ENCODE assay signal across 8 mouse cellular contexts in the genomic region with DNA sequence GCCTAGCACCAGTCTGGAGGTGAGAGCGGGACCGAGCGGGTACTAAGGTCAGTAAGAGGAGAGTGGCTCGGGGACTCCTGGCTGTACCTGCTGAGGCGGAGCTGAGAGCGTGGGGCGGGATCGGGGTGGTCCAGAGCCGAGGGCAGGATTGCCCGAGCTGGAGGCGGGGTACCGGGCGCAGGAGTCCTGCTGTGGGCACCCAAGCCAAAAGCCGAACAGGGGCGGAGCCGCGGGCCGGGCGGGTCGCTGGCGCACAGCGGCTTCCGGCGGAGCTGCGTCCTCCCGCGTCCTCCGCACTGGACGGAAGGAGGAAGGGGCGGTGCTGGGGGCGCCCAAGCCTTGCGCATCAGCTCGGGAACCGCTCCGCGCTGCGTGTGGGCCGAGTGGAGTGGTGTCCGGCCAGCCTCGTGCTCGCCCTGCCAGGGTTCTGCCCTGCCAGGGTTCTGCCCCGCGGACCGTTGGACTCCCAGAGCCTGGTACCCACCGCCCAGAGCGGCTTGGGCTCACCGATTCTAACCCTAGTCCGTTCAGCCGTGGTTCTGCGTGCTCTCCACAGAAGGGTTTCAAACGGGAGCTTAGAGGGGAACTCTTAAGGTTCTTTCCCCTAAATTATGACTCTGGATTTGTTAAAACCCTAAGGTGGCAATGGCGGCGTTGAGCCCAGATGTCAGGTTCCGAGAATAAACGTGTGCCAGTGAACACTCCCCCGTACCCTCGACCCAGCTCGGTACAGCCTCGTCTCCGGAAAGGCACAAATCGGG. TPM values are rescaled to one million over a fixed set of nuclear protein-coding genes. Genes with fewer than 3 reads are reported as not detected.
DNase-seq lines count a peak whose midpoint lies in the region; ATAC-seq and TF ChIP-seq lines count a peak whose summit lies in the region.

A gene (minus strand): TSS at position 262 of the 761 bp plus-strand sequence.

- H3K9me3 ChIP-seq in embryonic facial prominence, embryonic 14.5 days (ENCODE audit: control insufficient read depth, low read length) = no peaks in the 10 kb centered on the region
- no peaks in the 10 kb centered on the region for H3K9me3 ChIP-seq in limb, embryonic 14.5 days (ENCODE audit: control insufficient read depth, low read length)
- no peaks in the 10 kb centered on the region for H3K9me3 ChIP-seq in midbrain, postnatal 0 days (ENCODE audit: low read length)

- peak within 1 kb of the TSS; percentile 73 for H3K4me2 ChIP-seq in embryonic facial prominence, embryonic 14.5 days (ENCODE audit: low read depth, low read length)
- H3K4me2 ChIP-seq in limb, embryonic 14.5 days (replicated peaks; ENCODE audit: low read depth, low read length, severe bottlenecking) = peak within 1 kb of the TSS; percentile 58
- H3K4me2 ChIP-seq in midbrain, postnatal 0 days (ENCODE audit: low read depth, low read length, poor library complexity, severe bottlenecking) = peak within 1 kb of the TSS; percentile 74

- H3K4me3 ChIP-seq in embryonic facial prominence, embryonic 14.5 days (ENCODE audit: low read depth, low read length) = peak within 1 kb of the TSS; percentile 77
- H3K4me3 ChIP-seq in limb, embryonic 14.5 days (replicated peaks; ENCODE audit: low read length) = peak within 1 kb of the TSS; percentile 66
- peak within 1 kb of the TSS; percentile 68 for H3K4me3 ChIP-seq in midbrain, postnatal 0 days (ENCODE audit: low read depth, low read length)

- peak within 1 kb of the TSS; percentile 96 for H3K9ac ChIP-seq in embryonic facial prominence, embryonic 14.5 days (ENCODE audit: low read depth, low read length)
- peak within 1 kb of the TSS; percentile 89 for H3K9ac ChIP-seq in limb, embryonic 14.5 days (ENCODE audit: low read depth, low read length, severe bottlenecking)
- peak within 1 kb of the TSS; percentile 90 for H3K9ac ChIP-seq in midbrain, postnatal 0 days (replicated peaks; ENCODE audit: low read length, poor library complexity, severe bottlenecking)

- peaks cover 29% of the 10 kb centered on the region for H3K36me3 ChIP-seq in embryonic facial prominence, embryonic 14.5 days (ENCODE audit: control insufficient read depth, insufficient read depth, low read length)
- H3K36me3 ChIP-seq in limb, embryonic 14.5 days (ENCODE audit: control insufficient read depth, insufficient read depth, low read length) = peaks cover 26% of the 10 kb centered on the region
- peaks cover 6% of the 10 kb centered on the region for H3K36me3 ChIP-seq in midbrain, postnatal 0 days (ENCODE audit: insufficient read depth, low read length)

- 0% methylated on average over 43 of the region's 61 CpGs for WGBS in embryonic facial prominence, embryonic 14.5 days
- under 1% methylated on average over 32 of the region's 61 CpGs for WGBS in limb, embryonic 14.5 days
- under 1% methylated on average over 48 of the region's 61 CpGs for WGBS in midbrain, postnatal 0 days

- TF ChIP-seq CTCF in midbrain, postnatal 0 days (IDR thresholded peaks at IDR 0.05) = no peak

- H3K27ac ChIP-seq in embryonic facial prominence, embryonic 14.5 days (replicated peaks; ENCODE audit: low read depth, low read length) = peak within 1 kb of the TSS; percentile 95
- peak within 1 kb of the TSS; percentile 94 for H3K27ac ChIP-seq in limb, embryonic 14.5 days (replicated peaks; ENCODE audit: low read depth, low read length)
- peak within 1 kb of the TSS; percentile 89 for H3K27ac ChIP-seq in midbrain, postnatal 0 days (ENCODE audit: low read depth, low read length)

- ATAC-seq in embryonic facial prominence, embryonic 14.5 days (ENCODE audit: low read depth) = peak; percentile 98
- ATAC-seq in limb, embryonic 14.5 days (ENCODE audit: low FRiP score, low read depth) = peak; percentile 98
- peak; percentile 97 for ATAC-seq in midbrain, postnatal 0 days (ENCODE audit: low FRiP score)

- TF ChIP-seq POLR2A in limb, embryonic 14.5 days (IDR thresholded peaks at IDR 0.05; ENCODE audit: borderline replicate concordance, extremely low read depth, insufficient read depth, insufficient read length) = peak; percentile 95

- peak; percentile 98 for DNase-seq in 3134 (ENCODE audit: extremely low read depth, insufficient read length, low spot score)
- DNase-seq in adrenal gland, postnatal 4 days (ENCODE audit: low spot score in 2 of 2) = peak; percentile 81 to 88
- peak; percentile 96 for DNase-seq in embryonic facial prominence, embryonic 14.5 days (ENCODE audit: low spot score)
- peak; percentile 92 for DNase-seq in heart, adult 8-10 months (ENCODE audit: low spot score)
- DNase-seq in kidney, adult 9 months = peak; percentile 97
- peak; percentile 89 for DNase-seq in limb, embryonic 14.5 days (ENCODE audit: low spot score)
- peak; percentile 91 for DNase-seq in midbrain, postnatal 0 days (ENCODE audit: low spot score)
- DNase-seq in spleen, postnatal 14 days (ENCODE audit: low spot score in 2 of 2) = peak; percentile 81 to 82

- no peaks in the 10 kb centered on the region for H3K27me3 ChIP-seq in embryonic facial prominence, embryonic 14.5 days (replicated peaks; ENCODE audit: control insufficient read depth, insufficient read depth, low read length)
- no peaks in the 10 kb centered on the region for H3K27me3 ChIP-seq in limb, embryonic 14.5 days (ENCODE audit: control insufficient read depth, insufficient read depth, low read length)
- no peaks in the 10 kb centered on the region for H3K27me3 ChIP-seq in midbrain, postnatal 0 days (ENCODE audit: insufficient read depth, low read length)

- peaks cover 9% of the 10 kb centered on the region; the same call in 1 of the 2 replicates for H3K4me1 ChIP-seq in embryonic facial prominence, embryonic 14.5 days (ENCODE audit: control insufficient read depth, insufficient read depth, low read length)
- H3K4me1 ChIP-seq in limb, embryonic 14.5 days (ENCODE audit: control insufficient read depth, insufficient read depth, low read length) = peaks cover 6% of the 10 kb centered on the region; the same call in 1 of the 2 replicates
- H3K4me1 ChIP-seq in midbrain, postnatal 0 days (ENCODE audit: insufficient read depth, low read length) = peaks cover 2% of the 10 kb centered on the region; the same call in 1 of the 2 replicates

RNA-seq across cellular contexts. Expression of the gene that starts here (rescaled TPM):
- 10 to 100 TPM; 54.7 to 55.4 TPM for total RNA-seq in adrenal gland, postnatal 4 days (2021)
- polyA plus RNA-seq in embryonic facial prominence, embryonic 14.5 days (2014; fragmentation: Nextera tagmentation; extraction: Ambion mirVana) = 95.5 and 106 TPM in 2 replicates
- 10 to 100 TPM; 23.8 to 24.8 (median 24.0) TPM for total RNA-seq in heart, adult 8-10 months (2022)
- polyA plus RNA-seq in limb, embryonic 14.5 days (2012; rRNA removed) = 69.5 and 70.1 TPM in 2 replicates
- 106 and 114 TPM in 2 replicates for polyA plus RNA-seq in limb, embryonic 14.5 days (2014; fragmentation: Nextera tagmentation; extraction: Ambion mirVana)
- total RNA-seq in midbrain, postnatal 0 days (2014; rRNA removed) = 50.4 and 54.8 TPM in 2 replicates
- 147 and 148 TPM in 2 replicates for polyA plus RNA-seq in midbrain, postnatal 0 days (2015; fragmentation: Nextera tagmentation; extraction: Ambion mirVana)

Comparison
In these comparisons a context has a peak if more than half of its experiments do, and no peak if none do; other contexts are left out.
1. Peak in every context shown above with its lines: DNase-seq, ATAC-seq, H3K4me3 ChIP-seq and H3K27ac ChIP-seq.